Mouse (Mus musculus): ENCODE data around the gene Kcnj10.

Gene Kcnj10

DNA sequence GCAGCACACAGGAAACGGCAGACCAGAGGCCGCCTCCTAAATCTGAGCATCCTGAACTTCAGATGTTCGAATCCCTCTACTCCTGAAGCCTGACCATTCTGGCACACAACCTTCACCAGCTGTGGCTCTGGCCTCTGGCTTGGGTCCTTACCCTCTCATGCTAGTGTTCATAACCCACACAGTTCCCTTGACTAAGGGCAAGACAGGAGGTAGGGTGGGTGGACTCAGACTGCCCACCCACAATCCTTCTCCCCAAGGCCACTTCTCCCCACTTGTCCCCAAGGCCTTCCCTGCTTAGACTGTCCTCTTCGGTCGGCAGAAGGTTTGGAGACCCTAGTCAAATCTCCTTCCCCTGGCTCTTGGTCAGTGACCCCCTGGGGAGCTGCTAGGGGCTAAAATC lies 8.5 kb downstream of the Kcnj10 start:
- in situ Hi-C loops (cut with MboI; ENCODE audit: low pct_unique_long_range_greater_than_20kb in 1 of 2, low sequenced_read_pairs in 2 of 2, unreplicated experiment in 1 of 2): no loop called here

GRCm38 (mm10) chr1:172349916-172350812 lies 9.2 kb downstream of the Kcnj10 start:
- in situ Hi-C loops (cut with MboI; ENCODE audit: low pct_unique_long_range_greater_than_20kb in 1 of 2, low sequenced_read_pairs in 2 of 2, unreplicated experiment in 1 of 2): no loop called here

- in situ Hi-C loops (cut with MboI; ENCODE audit: low pct_unique_long_range_greater_than_20kb in 1 of 2, low sequenced_read_pairs in 2 of 2, unreplicated experiment in 1 of 2): no loop called here
These were observed 11.0 kb downstream of the Kcnj10 start for GRCm38 (mm10) chr1:172352001-172352400.

DNA sequence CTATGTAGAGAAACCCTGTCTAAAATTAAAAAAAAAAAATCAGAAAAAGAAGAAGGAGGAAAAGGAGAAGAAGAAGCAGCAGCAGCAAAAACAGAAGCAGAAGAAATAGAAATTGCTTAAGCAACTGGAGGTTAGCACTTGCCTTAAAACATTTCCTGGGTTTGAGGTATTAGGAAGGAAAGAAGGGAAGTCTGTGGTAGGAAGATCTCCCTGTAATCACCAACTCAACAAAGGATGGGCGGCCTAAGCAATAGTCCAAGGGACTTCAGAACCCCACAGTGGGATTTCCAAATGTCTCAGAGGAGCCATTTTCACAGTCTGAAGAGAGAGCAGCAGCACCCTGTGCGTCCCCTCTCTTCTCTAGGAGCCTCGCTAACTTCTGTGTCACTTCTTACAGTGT lies 11.4 kb downstream of the Kcnj10 start:
- in situ Hi-C loops (cut with MboI; ENCODE audit: low pct_unique_long_range_greater_than_20kb in 1 of 2, low sequenced_read_pairs in 2 of 2, unreplicated experiment in 1 of 2): no loop called here

- in situ Hi-C loops (cut with MboI; ENCODE audit: low pct_unique_long_range_greater_than_20kb in 1 of 2, low sequenced_read_pairs in 2 of 2, unreplicated experiment in 1 of 2): no loop called here
These were observed 14.3 kb downstream of the Kcnj10 start for GRCm38 (mm10) chr1:172355336-172355735.

DNA sequence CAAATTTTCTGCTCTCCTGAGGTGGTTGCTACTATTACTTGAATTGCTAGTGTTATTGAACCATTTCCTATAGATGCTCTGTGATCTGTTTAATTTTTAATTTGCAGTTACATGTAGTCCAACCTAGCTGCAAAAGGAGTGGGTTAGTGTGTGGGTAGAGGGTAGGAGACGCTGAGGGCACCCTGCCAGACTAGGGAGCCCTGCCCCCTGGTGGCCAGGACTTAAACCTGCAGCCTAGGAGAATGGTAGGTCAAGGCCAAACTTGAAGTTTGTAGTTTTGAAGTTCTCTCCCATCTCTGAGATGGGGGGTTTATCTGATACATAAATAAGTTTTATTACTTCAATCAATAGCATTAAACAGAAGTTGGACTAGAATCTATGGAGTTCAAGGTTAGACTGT lies 16.5 kb downstream of the Kcnj10 start:
- in situ Hi-C loops (cut with MboI; ENCODE audit: low pct_unique_long_range_greater_than_20kb in 1 of 2, low sequenced_read_pairs in 2 of 2, unreplicated experiment in 1 of 2): no loop called here

GRCm38 (mm10) chr1:172358341-172358740 lies 17.3 kb downstream of the Kcnj10 start:
- in situ Hi-C loops (cut with MboI; ENCODE audit: low pct_unique_long_range_greater_than_20kb in 1 of 2, low sequenced_read_pairs in 2 of 2, unreplicated experiment in 1 of 2): no loop called here

DNA sequence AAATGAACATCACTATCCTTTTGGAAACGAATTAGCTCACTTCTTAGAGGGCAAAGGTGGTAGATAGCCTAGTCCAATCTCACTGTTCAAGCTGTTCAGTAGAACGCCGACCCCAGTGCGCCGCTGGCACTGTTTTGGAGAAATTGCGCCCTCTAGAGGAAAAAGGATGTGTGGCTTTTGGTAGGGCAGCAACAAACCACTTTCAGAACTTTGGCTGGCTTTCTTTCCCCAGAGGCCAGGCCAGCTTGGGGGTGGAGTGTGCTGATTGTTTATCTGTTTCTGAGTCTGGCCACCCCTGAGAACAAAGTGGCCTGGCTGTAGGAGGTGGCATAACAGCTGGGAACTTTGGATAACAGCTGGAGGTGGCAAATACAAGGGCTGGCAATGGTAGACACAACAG lies 23.7 kb downstream of the Kcnj10 start:
- in situ Hi-C loops (cut with MboI; ENCODE audit: low pct_unique_long_range_greater_than_20kb in 1 of 2, low sequenced_read_pairs in 2 of 2, unreplicated experiment in 1 of 2): no loop called here

DNA sequence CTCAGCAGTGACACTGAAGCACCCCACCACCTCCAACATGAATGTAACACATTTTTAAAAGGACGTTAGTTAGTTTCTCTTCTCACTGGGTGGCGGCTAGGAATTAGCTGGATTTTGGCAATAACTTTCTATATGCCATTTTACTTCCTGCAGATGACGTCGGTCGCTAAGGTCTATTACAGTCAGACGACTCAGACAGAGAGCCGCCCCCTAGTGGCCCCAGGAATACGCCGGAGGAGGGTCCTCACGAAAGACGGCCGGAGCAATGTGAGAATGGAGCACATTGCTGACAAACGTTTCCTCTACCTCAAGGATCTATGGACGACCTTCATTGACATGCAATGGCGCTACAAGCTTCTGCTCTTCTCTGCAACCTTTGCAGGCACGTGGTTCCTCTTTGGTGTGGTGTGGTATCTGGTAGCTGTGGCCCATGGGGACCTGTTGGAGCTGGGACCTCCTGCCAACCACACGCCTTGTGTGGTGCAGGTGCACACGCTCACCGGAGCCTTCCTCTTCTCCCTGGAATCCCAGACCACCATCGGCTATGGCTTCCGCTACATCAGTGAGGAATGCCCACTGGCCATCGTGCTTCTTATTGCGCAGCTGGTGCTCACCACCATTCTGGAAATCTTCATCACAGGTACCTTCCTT lies 27.9 kb downstream of the Kcnj10 start:
- in situ Hi-C loops (cut with MboI; ENCODE audit: low pct_unique_long_range_greater_than_20kb in 1 of 2, low sequenced_read_pairs in 2 of 2, unreplicated experiment in 1 of 2): no loop called here

- in situ Hi-C loops (cut with MboI; ENCODE audit: low pct_unique_long_range_greater_than_20kb in 1 of 2, low sequenced_read_pairs in 2 of 2, unreplicated experiment in 1 of 2): no loop called here
These were observed 35.2 kb downstream of the Kcnj10 start, which contains the start of gene Pigm for GRCm38 (mm10) chr1:172376198-172376667. Gene Pigm (plus strand): TSS chr1:172376546.

- in situ Hi-C loops (cut with MboI; ENCODE audit: low pct_unique_long_range_greater_than_20kb in 1 of 2, low sequenced_read_pairs in 2 of 2, unreplicated experiment in 1 of 2): no loop called here
These were observed 35.9 kb downstream of the Kcnj10 start for GRCm38 (mm10) chr1:172376758-172377458.

DNA sequence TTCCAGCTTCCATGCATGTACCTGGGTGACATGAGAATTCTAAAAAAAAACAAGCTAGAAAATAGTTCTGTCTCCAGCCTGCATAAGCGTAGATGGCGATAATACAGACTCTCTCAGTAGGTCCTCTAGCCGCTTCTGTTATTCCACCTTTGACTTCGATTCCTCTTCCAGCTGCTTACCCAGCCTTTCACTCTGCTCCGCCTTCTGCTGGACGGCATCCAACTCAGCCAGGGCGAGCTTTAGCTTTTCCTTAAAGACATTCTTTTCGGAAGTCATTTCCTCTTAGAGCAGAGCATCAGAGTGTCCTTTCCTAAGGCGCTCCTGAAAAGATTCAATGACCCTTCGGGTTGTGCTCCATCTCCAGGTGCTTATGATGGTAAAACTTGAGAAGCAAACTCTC lies 39.1 kb downstream of the Kcnj10 start:
- in situ Hi-C loops (cut with MboI; ENCODE audit: low pct_unique_long_range_greater_than_20kb in 1 of 2, low sequenced_read_pairs in 2 of 2, unreplicated experiment in 1 of 2): no loop called here

GRCm38 (mm10) chr1:172382090-172382489 lies 41.1 kb downstream of the Kcnj10 start:
- in situ Hi-C loops (cut with MboI; ENCODE audit: low pct_unique_long_range_greater_than_20kb in 1 of 2, low sequenced_read_pairs in 2 of 2, unreplicated experiment in 1 of 2): no loop called here

- in situ Hi-C loops (cut with MboI; ENCODE audit: low pct_unique_long_range_greater_than_20kb in 1 of 2, low sequenced_read_pairs in 2 of 2, unreplicated experiment in 1 of 2): no loop called here
These were observed 46.2 kb downstream of the Kcnj10 start for GRCm38 (mm10) chr1:172387246-172387645.

GRCm38 (mm10) chr1:172390769-172391168 lies 49.8 kb downstream of the Kcnj10 start:
- in situ Hi-C loops (cut with MboI; ENCODE audit: low pct_unique_long_range_greater_than_20kb in 1 of 2, low sequenced_read_pairs in 2 of 2, unreplicated experiment in 1 of 2): no loop called here

DNA sequence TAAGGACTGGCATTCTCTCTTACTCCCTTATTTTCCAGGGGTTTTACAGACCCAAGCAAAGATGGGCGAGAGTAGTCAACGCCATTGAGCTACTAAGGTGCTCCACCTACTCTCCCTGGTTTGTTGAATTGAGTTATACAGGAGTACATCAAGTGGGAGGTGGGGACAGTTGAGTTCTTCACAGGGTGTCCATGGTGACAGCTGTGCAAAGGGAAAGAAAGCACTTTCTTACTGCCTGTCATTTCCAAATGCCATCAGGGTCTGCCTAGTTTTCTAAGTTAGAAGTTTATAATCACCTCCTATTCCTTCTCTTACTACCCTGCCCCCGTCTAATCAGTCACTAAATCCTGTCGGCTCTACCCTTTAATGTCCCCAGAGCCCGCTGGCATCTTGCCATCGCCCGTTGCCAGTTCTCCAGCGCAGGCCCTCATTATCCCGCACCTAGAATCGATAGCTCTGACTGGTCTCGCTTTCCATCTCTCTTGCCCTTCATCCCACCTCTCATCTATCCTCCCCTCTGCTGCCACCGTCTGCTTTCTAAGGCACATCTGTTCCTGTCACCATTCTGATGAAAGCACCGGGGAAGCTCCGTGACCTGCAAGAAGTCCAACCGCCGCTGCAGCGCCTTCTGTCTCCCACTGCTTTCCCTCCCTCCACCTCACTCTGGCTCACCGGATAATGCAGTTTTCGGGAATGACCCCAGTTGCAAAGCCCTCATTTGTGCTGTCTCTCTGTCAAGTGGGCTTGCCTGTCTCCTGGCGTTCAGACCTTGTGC lies 51.0 kb downstream of the Kcnj10 start:
- in situ Hi-C loops (cut with MboI; ENCODE audit: low pct_unique_long_range_greater_than_20kb in 1 of 2, low sequenced_read_pairs in 2 of 2, unreplicated experiment in 1 of 2): no loop called here

DNA sequence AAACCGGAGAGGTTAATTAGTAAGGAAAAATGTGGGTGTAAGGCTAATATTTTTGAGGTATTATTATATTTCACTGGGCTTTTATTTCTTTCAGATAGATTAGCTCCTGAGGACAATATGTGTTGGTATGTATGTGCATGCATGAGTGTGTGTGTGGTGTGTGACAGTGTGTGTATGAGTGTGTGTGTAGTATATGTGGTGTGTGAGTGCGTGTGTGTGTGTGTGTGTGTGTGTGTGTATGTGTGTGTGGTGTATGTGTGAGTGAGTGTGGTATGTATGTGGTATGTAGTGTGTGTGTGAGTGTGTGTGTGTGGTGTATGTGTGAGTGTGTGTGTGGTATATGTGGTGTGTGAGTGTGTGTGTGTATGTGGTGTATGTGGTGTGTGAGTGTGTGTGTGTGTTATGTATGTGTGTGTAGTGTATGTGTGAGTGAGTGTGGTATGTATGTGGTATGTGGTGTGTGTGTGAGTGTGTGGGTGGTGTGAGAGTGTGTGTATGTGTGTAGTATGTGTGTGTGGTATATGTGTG lies 51.7 kb downstream of the Kcnj10 start:
- in situ Hi-C loops (cut with MboI; ENCODE audit: low pct_unique_long_range_greater_than_20kb in 1 of 2, low sequenced_read_pairs in 2 of 2, unreplicated experiment in 1 of 2): no loop called here

DNA sequence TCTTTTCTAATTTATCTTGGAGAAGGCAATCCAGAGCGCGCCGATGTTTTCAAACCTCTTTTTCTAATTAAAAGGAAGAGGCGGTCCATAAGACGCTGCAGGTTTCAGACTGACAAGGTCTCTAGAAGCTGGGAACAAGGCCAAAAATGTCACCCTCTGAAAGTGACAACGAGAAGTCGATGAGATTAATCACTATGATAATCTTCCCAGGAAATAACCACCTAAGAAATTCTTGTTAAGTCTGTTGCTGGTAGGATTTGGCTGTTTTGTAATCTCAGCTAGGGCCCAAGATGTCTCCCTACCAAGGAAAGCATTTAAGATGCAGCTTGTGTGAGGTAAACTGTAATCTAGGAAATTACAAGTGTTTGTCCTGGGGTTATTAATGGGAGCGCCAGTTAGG lies 52.7 kb downstream of the Kcnj10 start:
- in situ Hi-C loops (cut with MboI; ENCODE audit: low pct_unique_long_range_greater_than_20kb in 1 of 2, low sequenced_read_pairs in 2 of 2, unreplicated experiment in 1 of 2): no loop called here
